Mouse (Mus musculus) embryonic facial prominence, embryonic 13.5 days (tissue): ENCODE measurements around the gene Churc1. TPM values are rescaled to one million over a fixed set of nuclear protein-coding genes. Genes with fewer than 3 reads are reported as not detected.

ENCODE experiments used
- ATAC-seq: fragments of 200-750 bp; cut with Nextera tagmentation; 2 replicates; pipeline ENCODE4 v1.8.0; 2017; ENCODE audit warnings: low read depth; ENCODE audit not compliant: insufficient number of reproducible peaks, insufficient read depth, low FRiP score, low TSS enrichment
- H3K27ac ChIP-seq: fragments of 300-500 bp; sonication (generic); 2 replicates; pipeline ENCODE4 v1.5.1; 2015; ENCODE audit warnings: moderate library complexity, mild to moderate bottlenecking, inconsistent platforms
- H3K27me3 ChIP-seq: fragments of 300-500 bp; sonication (generic); 2 replicates; pipeline ENCODE4 v1.6.1; 2015; ENCODE audit warnings: mild to moderate bottlenecking, inconsistent platforms
- H3K36me3 ChIP-seq: fragments of 300-500 bp; sonication (generic); 2 replicates; pipeline ENCODE4 v1.6.1; 2015; ENCODE audit warnings: mild to moderate bottlenecking, inconsistent platforms
- H3K4me1 ChIP-seq: fragments of 300-500 bp; sonication (generic); 2 replicates; pipeline ENCODE4 v1.6.1; 2015; ENCODE audit warnings: inconsistent platforms
- H3K4me2 ChIP-seq: fragments of 300-500 bp; sonication (generic); 2 replicates; pipeline ENCODE4 v1.6.1; 2015; ENCODE audit warnings: moderate library complexity, mild to moderate bottlenecking, inconsistent platforms
- H3K4me3 ChIP-seq: fragments of 300-500 bp; sonication (generic); 2 replicates; pipeline ENCODE4 v1.5.1; 2015; ENCODE audit warnings: mild to moderate bottlenecking, inconsistent platforms
- H3K9ac ChIP-seq: fragments of 300-500 bp; sonication (generic); 2 replicates; pipeline ENCODE4 v1.6.1; 2015; ENCODE audit warnings: mild to moderate bottlenecking, inconsistent platforms
- H3K9me3 ChIP-seq: fragments of 300-500 bp; sonication (generic); 2 replicates; pipeline ENCODE4 v1.6.1; 2016; ENCODE audit warnings: inconsistent platforms
- WGBS: fragments of 180-500 bp; shearing (Covaris S2); methylation state at CpG from one replicate; pipeline ENCODE4 v1.1.7; 2015; ENCODE audit warnings: mixed read lengths; 5-methylcytosine and 5-hydroxymethylcytosine counted together
- polyA plus RNA-seq: library from polyadenylated mRNA; unstranded; fragments of >200 nt; fragmentation: Nextera tagmentation; extraction: Ambion mirVana; gene quantifications from 2 replicates; pipeline ENCODE4 v1.2.1, GENCODE M21; 2015

Gene Churc1
- polyA plus RNA-seq, 1 experiment from 2014 or later: 96.4 TPM

DNA sequence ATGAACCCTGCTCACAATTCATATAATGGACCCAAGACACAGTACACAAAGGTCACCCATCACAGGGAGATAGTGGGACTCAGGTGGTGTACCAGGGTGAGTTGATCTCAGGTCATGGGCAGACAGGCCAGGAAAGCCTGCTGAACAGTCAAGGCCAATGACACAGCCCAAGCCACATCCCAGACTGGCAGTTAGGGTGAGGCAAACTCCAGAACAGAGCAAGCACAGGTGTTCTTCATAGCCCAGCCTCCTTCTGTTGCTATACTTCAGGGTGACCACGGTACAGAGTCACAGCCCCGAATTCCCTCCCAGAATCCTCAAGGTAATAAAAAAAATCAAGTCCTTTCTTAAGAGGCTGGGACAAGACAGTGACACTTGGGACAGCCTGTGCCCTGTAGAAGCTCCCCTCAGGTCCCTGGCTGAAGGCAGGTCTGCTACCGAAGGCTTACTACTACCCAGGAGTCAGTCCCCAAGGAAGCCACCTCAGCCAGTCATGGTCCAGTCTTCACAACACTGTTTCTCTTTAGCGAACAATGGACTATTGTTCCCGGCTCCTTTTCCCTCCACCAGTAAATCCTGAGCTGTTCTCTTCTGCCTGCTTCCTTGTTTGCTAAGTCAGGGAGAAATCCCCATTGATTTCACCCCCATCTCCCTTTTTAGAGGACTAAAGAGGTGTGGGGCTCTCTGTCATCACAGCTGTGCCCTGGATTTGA, 32.8 kb downstream of the Churc1 start:
- Histone ChIP-seq H3K4me3 (no peak overlapping the region), H3K4me2 (no peak overlapping the region), H3K27me3 (no peaks in the 10 kb centered on the region), H3K4me1 (no peaks in the 10 kb centered on the region), H3K9me3 (no peaks in the 10 kb centered on the region), H3K36me3 (peaks cover 14% of the 10 kb centered on the region), H3K9ac (no peak overlapping the region), H3K27ac (no peak overlapping the region)
- no peak for ATAC-seq
- 51% methylated on average over 5 of the region's 5 CpGs for WGBS

DNA sequence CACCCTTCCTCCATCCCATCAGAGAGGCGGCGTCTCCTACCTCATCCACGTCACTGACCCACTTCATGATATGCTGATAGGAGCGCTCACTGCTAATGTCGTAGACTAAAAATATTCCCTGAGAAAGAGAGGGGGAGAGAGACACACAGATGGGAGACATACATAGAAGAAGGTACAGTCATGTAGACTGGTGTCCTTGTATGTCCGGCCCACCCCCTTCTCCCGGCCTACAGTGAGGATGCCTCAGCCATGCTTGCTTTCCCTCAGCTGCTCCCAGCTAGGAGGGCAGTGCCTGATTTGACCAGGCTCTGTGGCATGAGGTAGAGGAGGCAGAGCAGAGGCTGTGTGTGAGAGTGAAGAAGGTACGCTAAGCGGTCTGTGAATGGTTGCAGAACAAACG, 37.7 kb downstream of the Churc1 start:
- Histone ChIP-seq H3K27ac (no peak overlapping the region), H3K36me3 (peaks cover 15% of the 10 kb centered on the region), H3K9ac (no peak overlapping the region), H3K4me2 (no peak overlapping the region), H3K9me3 (no peaks in the 10 kb centered on the region), H3K4me3 (no peak overlapping the region), H3K4me1 (no peaks in the 10 kb centered on the region), H3K27me3 (no peaks in the 10 kb centered on the region)
- no peak for ATAC-seq
- WGBS: 90% methylated on average over 10 of the region's 10 CpGs

DNA sequence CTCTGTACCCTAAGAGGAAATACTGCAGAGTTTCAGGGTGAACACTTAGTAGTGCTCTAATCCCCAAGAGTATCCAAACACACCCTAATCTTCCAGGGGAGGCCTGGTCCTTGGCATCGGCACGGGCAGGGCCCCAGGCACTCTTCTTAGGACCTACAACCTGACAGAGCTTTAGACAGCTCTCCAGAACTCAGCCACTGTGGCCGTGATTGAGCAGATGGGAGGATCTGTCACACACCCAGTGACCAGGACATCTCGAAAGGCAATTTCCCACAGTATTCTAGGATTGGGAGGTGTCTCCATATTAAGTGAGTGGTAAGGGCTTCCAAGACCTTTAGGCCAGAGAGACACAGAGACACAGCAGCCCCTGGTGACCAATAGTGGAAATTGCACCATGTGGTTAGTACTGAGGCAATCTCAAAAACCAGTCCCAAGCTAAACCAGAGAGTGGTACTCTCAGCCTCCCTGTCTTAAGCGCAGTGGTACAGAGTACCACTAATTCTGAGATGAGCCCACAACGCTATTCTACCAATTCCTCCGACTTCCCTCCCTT, 38.4 kb downstream of the Churc1 start:
- peaks cover 15% of the 10 kb centered on the region for H3K36me3 ChIP-seq
- H3K4me3 ChIP-seq: no peak overlapping the region
- no peak for ATAC-seq
- no peak overlapping the region for H3K4me2 ChIP-seq
- H3K27ac ChIP-seq: no peak overlapping the region
- H3K9me3 ChIP-seq: no peaks in the 10 kb centered on the region
- no peaks in the 10 kb centered on the region for H3K27me3 ChIP-seq
- WGBS: 53% methylated on average over 7 of the region's 7 CpGs
- H3K9ac ChIP-seq: no peak overlapping the region
- H3K4me1 ChIP-seq: no peaks in the 10 kb centered on the region

DNA sequence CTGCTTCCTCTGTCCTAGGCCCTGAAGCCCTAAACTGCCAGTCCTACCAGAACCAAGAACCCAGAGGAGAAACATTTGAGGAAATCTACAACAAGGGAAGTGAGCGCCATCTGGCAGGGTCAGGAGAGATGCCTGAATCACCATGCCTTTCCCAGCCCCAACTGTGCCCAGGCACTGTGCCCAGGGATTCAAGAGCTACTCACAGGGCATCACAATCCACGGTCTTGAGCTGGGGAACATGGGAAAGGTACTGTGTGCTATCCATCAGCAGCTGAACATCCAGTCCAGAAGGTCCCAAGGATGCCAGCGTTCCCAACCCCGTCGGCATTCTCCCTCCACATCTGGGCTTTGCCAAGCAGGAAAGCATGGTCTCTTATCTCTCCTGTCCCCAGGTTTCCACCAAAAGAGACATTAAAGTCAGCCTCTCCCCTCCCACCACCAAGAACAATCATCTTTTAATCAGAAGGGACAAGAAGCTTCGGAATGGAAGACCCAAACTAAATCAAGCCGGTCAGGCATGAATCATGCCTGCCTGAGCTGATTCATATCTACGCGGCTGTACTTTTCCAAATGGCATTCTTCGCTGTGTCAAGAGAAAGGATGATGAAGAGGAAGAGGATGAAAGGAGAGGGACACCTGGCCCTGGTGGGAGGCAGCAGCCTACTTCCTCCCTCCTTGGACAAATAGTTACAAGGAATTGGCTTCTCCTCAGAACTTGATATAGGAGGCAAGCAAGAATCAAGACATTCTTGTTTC, 39.9 kb downstream of the Churc1 start:
- H3K27me3 ChIP-seq: no peaks in the 10 kb centered on the region
- no peak overlapping the region for H3K4me3 ChIP-seq
- H3K9ac ChIP-seq: no peak overlapping the region
- H3K27ac ChIP-seq: no peak overlapping the region
- no peaks in the 10 kb centered on the region for H3K9me3 ChIP-seq
- H3K4me1 ChIP-seq: no peaks in the 10 kb centered on the region
- H3K36me3 ChIP-seq: peaks cover 12% of the 10 kb centered on the region
- H3K4me2 ChIP-seq: no peak overlapping the region
- no peak for ATAC-seq
- WGBS: 83% methylated on average over 10 of the region's 10 CpGs

DNA sequence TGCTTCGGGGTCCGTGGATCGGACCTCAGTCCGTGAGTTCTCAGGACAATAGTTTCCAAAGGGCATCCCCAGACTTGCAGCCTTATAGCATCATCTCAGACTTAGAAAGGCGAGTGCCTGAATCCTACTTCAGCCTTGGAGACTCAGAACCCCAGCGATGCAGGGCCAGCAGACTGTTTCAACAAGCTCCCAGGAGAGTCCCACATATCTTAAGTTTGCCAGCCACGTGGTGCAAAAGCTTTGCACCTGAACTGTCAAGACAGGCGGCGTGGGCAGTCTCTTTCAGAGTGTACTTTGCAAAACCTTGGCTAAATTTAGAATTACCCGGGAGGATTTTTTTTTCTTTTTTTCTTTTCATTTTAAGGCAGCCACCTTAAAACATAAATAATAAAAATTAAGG, 42.5 kb downstream of the Churc1 start:
- WGBS: 78% methylated on average over 10 of the region's 10 CpGs
- no peaks in the 10 kb centered on the region for H3K9me3 ChIP-seq
- H3K4me1 ChIP-seq: no peaks in the 10 kb centered on the region
- no peak overlapping the region for H3K4me2 ChIP-seq
- H3K27ac ChIP-seq: no peak overlapping the region
- H3K9ac ChIP-seq: no peak overlapping the region
- ATAC-seq: no peak
- peaks cover 4% of the 10 kb centered on the region; the same call in 1 of the 2 replicates for H3K36me3 ChIP-seq
- H3K4me3 ChIP-seq: no peak overlapping the region
- no peaks in the 10 kb centered on the region for H3K27me3 ChIP-seq

DNA sequence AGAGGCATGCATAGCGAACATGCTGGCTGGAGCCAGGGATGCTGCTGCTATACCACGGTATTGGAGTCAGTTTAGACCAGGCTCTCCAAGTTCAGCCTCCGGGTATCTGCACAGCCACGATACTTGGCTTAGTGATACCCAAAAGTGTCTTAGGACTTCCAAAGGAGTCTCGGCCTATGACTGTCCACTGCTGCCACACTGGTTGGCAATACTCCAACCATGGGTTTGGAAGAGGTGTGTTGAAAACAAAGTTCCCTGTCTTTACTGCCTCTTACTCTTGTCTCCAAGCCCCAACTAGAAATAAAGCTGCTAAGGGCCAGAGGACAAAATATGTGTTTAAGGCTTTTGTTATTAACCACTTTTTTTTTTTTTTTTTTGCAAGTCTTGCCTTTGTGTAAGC, 45.2 kb downstream of the Churc1 start:
- Histone ChIP-seq H3K27ac (0 out of 2 replicates have a peak overlapping the region, but pooled peaks have one; percentile 16), H3K4me3 (no peak overlapping the region), H3K27me3 (no peaks in the 10 kb centered on the region), H3K9ac (no peak overlapping the region), H3K4me2 (no peak overlapping the region), H3K36me3 (no peaks in the 10 kb centered on the region), H3K9me3 (no peaks in the 10 kb centered on the region), H3K4me1 (peaks cover 4% of the 10 kb centered on the region)
- 87% methylated on average over 5 of the region's 5 CpGs for WGBS
- no peak for ATAC-seq

DNA sequence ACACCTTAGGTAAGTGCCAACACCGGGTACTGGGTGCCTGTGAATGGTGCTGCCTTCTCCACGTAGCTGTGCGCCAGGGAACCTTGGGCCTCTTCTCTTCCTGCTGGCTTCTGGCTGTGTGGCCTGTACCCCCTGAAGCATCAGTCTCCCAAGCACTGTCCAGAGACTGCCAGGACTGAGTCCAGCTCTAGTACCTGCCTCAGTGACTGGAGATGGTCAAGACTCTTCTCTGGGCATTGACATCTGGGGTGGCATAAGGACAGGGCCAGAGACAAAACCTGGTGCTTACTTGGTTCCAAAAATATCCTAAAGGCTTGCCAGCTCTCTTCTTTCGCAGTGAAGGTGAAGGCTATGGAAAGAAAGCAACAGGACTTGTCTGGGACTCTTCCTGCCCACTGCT, 45.7 kb downstream of the Churc1 start:
- no peaks in the 10 kb centered on the region for H3K9me3 ChIP-seq
- WGBS: 95% methylated on average over 4 of the region's 4 CpGs
- no peak overlapping the region for H3K9ac ChIP-seq
- H3K4me2 ChIP-seq: no peak overlapping the region
- H3K4me3 ChIP-seq: no peak overlapping the region
- no peaks in the 10 kb centered on the region for H3K27me3 ChIP-seq
- no peak for ATAC-seq
- no peaks in the 10 kb centered on the region for H3K36me3 ChIP-seq
- H3K4me1 ChIP-seq: peaks cover 5% of the 10 kb centered on the region
- H3K27ac ChIP-seq: no peak overlapping the region

DNA sequence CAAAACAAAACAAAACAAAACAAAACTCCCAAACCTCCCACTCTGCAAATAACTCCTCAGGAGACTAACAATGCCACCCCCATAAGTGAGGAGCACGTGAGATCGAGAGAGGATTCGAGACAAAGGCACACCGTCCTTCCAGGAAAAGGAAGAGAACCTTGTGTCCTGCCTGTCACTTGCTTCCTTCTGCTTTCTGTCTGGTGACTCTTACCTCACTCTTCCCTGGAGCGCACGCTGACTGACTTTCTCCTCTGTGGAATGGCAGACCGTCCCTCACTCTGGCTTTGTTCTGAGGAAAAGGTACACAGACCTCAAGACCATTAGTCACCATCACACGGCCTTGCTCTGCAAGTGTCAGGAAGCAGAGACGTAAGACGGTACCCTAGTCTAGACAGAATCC, 48.2 kb downstream of the Churc1 start:
- H3K4me2 ChIP-seq: no peak overlapping the region
- H3K27me3 ChIP-seq: no peaks in the 10 kb centered on the region
- no peak overlapping the region for H3K27ac ChIP-seq
- ATAC-seq: no peak
- no peaks in the 10 kb centered on the region for H3K9me3 ChIP-seq
- peaks cover 26% of the 10 kb centered on the region for H3K4me1 ChIP-seq
- no peaks in the 10 kb centered on the region for H3K36me3 ChIP-seq
- no peak overlapping the region for H3K4me3 ChIP-seq
- H3K9ac ChIP-seq: no peak overlapping the region
- WGBS: 80% methylated on average over 10 of the region's 10 CpGs

DNA sequence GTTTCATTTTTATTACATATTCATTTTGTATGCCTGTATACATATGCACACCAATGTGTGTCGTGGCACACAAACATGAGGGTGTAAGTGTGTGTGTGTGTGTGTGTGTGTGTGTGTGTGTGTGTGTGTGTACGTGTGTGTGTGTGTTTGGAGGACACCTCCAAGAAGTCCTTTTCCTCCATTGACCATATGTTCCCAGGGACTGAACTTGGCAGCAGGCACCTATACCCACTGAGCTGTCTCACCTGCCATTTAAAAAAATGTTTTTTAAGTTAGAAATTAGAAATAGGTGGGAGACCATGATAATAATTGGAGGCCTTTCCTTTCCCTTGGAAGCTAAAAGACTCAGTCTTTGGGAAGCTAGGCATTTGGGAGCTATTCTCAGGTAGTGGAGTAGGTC, 48.8 kb downstream of the Churc1 start:
- WGBS: 75% methylated on average over 2 of the region's 2 CpGs
- Histone ChIP-seq H3K27me3 (no peaks in the 10 kb centered on the region), H3K4me3 (no peak overlapping the region), H3K36me3 (no peaks in the 10 kb centered on the region), H3K4me1 (peaks cover 30% of the 10 kb centered on the region), H3K4me2 (no peak overlapping the region), H3K9me3 (no peaks in the 10 kb centered on the region), H3K9ac (no peak overlapping the region), H3K27ac (no peak overlapping the region)
- no peak for ATAC-seq

DNA sequence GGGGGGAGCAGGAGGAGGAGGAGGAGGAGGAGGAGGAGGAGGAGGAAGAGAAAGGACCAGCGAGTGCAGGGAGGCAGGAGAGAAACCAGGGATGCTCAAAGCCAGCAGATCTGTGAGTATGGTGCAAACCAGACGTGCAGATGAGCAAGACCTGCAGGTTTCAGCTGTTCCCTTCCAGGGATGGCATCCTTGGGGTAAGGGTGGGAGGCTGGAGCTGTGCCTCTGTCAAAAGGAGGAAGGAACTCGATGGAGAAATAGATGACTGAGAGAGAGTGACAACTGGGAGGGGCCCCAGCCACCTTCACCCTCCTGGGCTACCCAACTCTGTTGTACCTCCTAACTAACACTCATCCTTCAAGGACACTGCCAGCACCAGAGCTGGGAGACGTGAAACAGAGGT, 51.4 kb downstream of the Churc1 start:
- H3K36me3 ChIP-seq: no peaks in the 10 kb centered on the region
- peak overlapping the region; percentile 80; the same call in 1 of the 2 replicates for H3K27ac ChIP-seq
- ATAC-seq: no peak
- H3K4me2 ChIP-seq: no peak overlapping the region
- H3K4me1 ChIP-seq: peaks cover 51% of the 10 kb centered on the region
- H3K4me3 ChIP-seq: no peak overlapping the region
- H3K9me3 ChIP-seq: no peaks in the 10 kb centered on the region
- peaks cover 15% of the 10 kb centered on the region for H3K27me3 ChIP-seq
- no peak overlapping the region for H3K9ac ChIP-seq
- 48% methylated on average over 4 of the region's 4 CpGs for WGBS

DNA sequence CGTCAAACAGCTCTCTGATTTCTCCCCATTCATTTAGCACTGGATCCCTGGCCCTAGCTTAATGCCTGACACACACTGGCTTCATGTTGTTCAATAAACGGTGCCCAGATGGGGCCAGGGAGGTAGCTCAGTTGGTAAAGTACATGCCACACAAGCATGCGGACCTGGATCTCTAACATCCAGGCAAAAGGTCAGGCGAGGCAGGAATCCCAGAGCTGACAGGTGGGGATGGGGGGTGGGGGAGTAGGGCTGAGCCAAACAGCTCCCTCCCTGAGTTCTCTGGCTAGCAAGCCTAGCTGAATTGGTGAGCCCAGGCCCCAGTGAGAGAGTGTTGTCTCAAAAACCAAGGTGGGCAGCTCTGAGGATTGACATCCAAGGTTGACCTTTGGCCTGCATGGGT, 51.8 kb downstream of the Churc1 start:
- Histone ChIP-seq H3K27me3 (peaks cover 16% of the 10 kb centered on the region), H3K9me3 (no peaks in the 10 kb centered on the region), H3K4me2 (no peak overlapping the region), H3K9ac (no peak overlapping the region), H3K4me1 (peaks cover 52% of the 10 kb centered on the region), H3K27ac (peak overlapping the region; percentile 80; the same call in 1 of the 2 replicates), H3K36me3 (no peaks in the 10 kb centered on the region), H3K4me3 (no peak overlapping the region)
- ATAC-seq: no peak
- 46% methylated on average over 4 of the region's 4 CpGs for WGBS

DNA sequence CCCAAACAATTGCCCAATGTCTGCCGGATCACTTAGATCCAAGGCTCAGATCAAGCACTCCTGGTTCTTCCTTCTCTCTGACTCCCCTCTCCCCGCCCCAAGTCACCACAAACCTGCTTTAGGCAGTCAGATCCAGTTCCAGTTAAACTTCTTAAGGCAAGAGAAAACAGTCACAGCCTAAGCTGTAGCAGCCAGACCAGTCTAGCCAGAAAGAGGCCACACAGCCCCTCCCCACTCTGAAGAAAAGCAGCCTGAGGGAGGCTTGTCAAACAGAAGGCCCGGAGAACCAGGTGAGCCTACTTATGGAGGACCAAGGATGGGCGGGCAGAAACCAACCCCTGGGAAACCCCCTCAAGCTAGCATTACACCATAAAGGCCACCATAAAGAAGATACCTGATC, 52.8 kb downstream of the Churc1 start:
- 0 out of 2 replicates have a peak overlapping the region, but pooled peaks have one; percentile 14 for H3K4me2 ChIP-seq
- H3K4me1 ChIP-seq: peaks cover 53% of the 10 kb centered on the region
- H3K9ac ChIP-seq: no peak overlapping the region
- 31% methylated on average over 4 of the region's 4 CpGs for WGBS
- peak overlapping the region; percentile 80 for H3K27ac ChIP-seq
- H3K9me3 ChIP-seq: no peaks in the 10 kb centered on the region
- peak; percentile 62 for ATAC-seq
- H3K27me3 ChIP-seq: peaks cover 17% of the 10 kb centered on the region
- no peaks in the 10 kb centered on the region for H3K36me3 ChIP-seq
- no peak overlapping the region for H3K4me3 ChIP-seq
